Mouse (Mus musculus) forebrain, embryonic 13.5 days (tissue): Measurements from ENCODE around the gene Btbd11. TPM values are rescaled to one million over a fixed set of nuclear protein-coding genes. Genes with fewer than 3 reads are reported as not detected.
"Not testable (repeated sequence)": the region's sequence is repeated elsewhere in the genome, so short reads cannot be mapped to it uniquely, and the experiment has no call there.

ENCODE experiments used
- ATAC-seq: fragments of 200-750 bp; cut with Nextera tagmentation; 2 replicates; pipeline ENCODE4 v1.8.0; 2017
- H3K27ac ChIP-seq: fragments of 300-500 bp; sonication (generic); 2 replicates; pipeline ENCODE4 v1.5.1; 2015; ENCODE audit warnings: inconsistent platforms, mild to moderate bottlenecking, moderate library complexity
- H3K27me3 ChIP-seq: fragments of 300-500 bp; sonication (generic); 2 replicates; pipeline ENCODE4 v1.6.1; 2015; ENCODE audit warnings: mild to moderate bottlenecking, inconsistent platforms
- H3K36me3 ChIP-seq: fragments of 300-500 bp; sonication (generic); 2 replicates; pipeline ENCODE4 v1.6.1; 2015; ENCODE audit warnings: mild to moderate bottlenecking, inconsistent platforms; ENCODE audit not compliant: poor library complexity, severe bottlenecking
- H3K4me1 ChIP-seq: fragments of 300-500 bp; sonication (generic); 2 replicates; pipeline ENCODE4 v1.6.1; 2015; ENCODE audit warnings: inconsistent platforms
- H3K4me2 ChIP-seq: fragments of 300-500 bp; sonication (generic); 2 replicates; pipeline ENCODE4 v1.6.1; 2015; ENCODE audit warnings: inconsistent platforms, mild to moderate bottlenecking, moderate library complexity
- H3K4me3 ChIP-seq: fragments of 300-500 bp; sonication (generic); 2 replicates; pipeline ENCODE4 v1.5.1; 2015; ENCODE audit warnings: mild to moderate bottlenecking, inconsistent platforms
- H3K9ac ChIP-seq: fragments of 300-500 bp; sonication (generic); 2 replicates; pipeline ENCODE4 v1.6.1; 2015; ENCODE audit warnings: mild to moderate bottlenecking, inconsistent platforms
- H3K9me3 ChIP-seq: fragments of 300-500 bp; sonication (generic); replicated peaks from 2 replicates; pipeline ENCODE4 v1.6.1; 2016; ENCODE audit warnings: inconsistent platforms
- WGBS: fragments of 180-500 bp; shearing (Covaris S2); methylation state at CpG from one replicate; pipeline ENCODE4 v1.1.7; 2015; 5-methylcytosine and 5-hydroxymethylcytosine counted together
- polyA plus RNA-seq: library from polyadenylated mRNA; unstranded; fragments of >200 nt; fragmentation: Nextera tagmentation; extraction: Ambion mirVana; gene quantifications from 2 replicates; pipeline ENCODE4 v1.2.1, GENCODE M21; 2015

Gene Btbd11
- polyA plus RNA-seq, 1 experiment from 2014 or later: 4.5 TPM

DNA sequence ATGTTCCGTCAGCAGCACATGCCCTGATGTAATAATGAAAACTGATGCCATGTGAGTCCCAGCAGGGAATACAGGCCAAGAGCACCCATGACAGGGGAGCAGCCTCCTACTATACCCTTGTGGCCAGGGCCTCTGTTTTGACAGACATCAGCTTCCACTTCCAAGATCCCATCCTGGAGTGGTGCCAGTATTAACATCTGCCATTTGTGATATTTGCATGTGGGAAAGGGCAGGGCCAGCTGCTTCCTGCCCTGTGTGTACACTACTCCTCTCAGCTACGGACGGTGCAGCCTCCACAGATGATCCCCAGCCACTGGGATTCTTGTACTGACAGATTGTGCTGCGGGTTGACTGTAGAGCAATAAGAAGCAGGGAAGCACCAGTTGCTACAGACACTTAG, 269.3 kb downstream of the Btbd11 start:
- Histone ChIP-seq H3K4me3 (no peak overlapping the region), H3K4me2 (no peak overlapping the region), H3K36me3 (no peaks in the 10 kb centered on the region), H3K27me3 (no peaks in the 10 kb centered on the region), H3K27ac (no peak overlapping the region), H3K9ac (no peak overlapping the region), H3K4me1 (peaks cover 8% of the 10 kb centered on the region), H3K9me3 (no peaks in the 10 kb centered on the region)
- ATAC-seq: peak; percentile 43; the same call in 1 of the 2 replicates
- 54% methylated on average over 4 of the region's 4 CpGs for WGBS

- ATAC-seq: no peak
- peaks cover 8% of the 10 kb centered on the region for H3K4me1 ChIP-seq
- no peak overlapping the region for H3K27ac ChIP-seq
- 92% methylated on average over 10 of the region's 10 CpGs for WGBS
- no peak overlapping the region for H3K4me3 ChIP-seq
- no peak overlapping the region for H3K9ac ChIP-seq
- H3K4me2 ChIP-seq: no peak overlapping the region
- no peaks in the 10 kb centered on the region for H3K27me3 ChIP-seq
- H3K9me3 ChIP-seq: no peaks in the 10 kb centered on the region
- H3K36me3 ChIP-seq: no peaks in the 10 kb centered on the region
Measured at GRCm38 (mm10) chr10:85657886-85658285, 271.3 kb downstream of the Btbd11 start.

- H3K4me1 ChIP-seq: no peaks in the 10 kb centered on the region
- no peak overlapping the region for H3K9ac ChIP-seq
- 83% methylated on average over 8 of the region's 8 CpGs for WGBS
- no peaks in the 10 kb centered on the region for H3K36me3 ChIP-seq
- 0 out of 2 replicates have a peak overlapping the region, but pooled peaks have one; percentile 15 for H3K27ac ChIP-seq
- H3K4me2 ChIP-seq: no peak overlapping the region
- ATAC-seq: peak; percentile 70; the same call in 1 of the 2 replicates
- H3K27me3 ChIP-seq: no peaks in the 10 kb centered on the region
- no peak overlapping the region for H3K4me3 ChIP-seq
- 0 out of 2 replicates have a peak, but pooled peaks cover 3% of the 10 kb centered on the region for H3K9me3 ChIP-seq
Measured at GRCm38 (mm10) chr10:85673512-85673921, 286.9 kb downstream of the Btbd11 start.

DNA sequence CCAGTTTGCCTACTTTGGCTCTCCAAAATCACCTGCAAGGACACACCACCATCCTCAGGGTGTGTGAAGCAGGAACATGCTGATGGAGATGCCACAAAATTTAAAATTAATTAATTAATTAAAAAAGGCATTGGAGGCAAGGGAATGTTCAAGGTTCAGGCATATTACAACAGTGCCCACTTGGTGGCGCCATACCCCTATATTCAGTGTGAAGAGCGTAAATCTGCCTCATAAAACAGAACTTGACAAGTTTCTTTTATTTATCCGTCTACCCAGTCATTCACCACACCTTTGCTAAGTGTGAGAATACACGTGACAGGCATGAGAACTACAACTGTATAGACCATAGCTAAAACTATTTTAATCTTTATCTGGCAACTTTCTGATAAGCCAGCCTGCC, 292.0 kb downstream of the Btbd11 start:
- Histone ChIP-seq H3K9me3 (no peaks in the 10 kb centered on the region), H3K4me1 (no peaks in the 10 kb centered on the region), H3K9ac (no peak overlapping the region), H3K4me3 (no peak overlapping the region), H3K27me3 (no peaks in the 10 kb centered on the region), H3K36me3 (no peaks in the 10 kb centered on the region), H3K27ac (no peak overlapping the region), H3K4me2 (no peak overlapping the region)
- 27% methylated on average over 4 of the region's 4 CpGs for WGBS
- ATAC-seq: 0 out of 2 replicates have a peak, but pooled peaks have one; percentile 19

GRCm38 (mm10) chr10:85682446-85682845, 295.8 kb downstream of the Btbd11 start:
- ATAC-seq: no peak
- no peak overlapping the region for H3K4me3 ChIP-seq
- no peaks in the 10 kb centered on the region for H3K27me3 ChIP-seq
- H3K27ac ChIP-seq: no peak overlapping the region
- 91% methylated on average over 9 of the region's 9 CpGs for WGBS
- no peaks in the 10 kb centered on the region for H3K4me1 ChIP-seq
- no peak overlapping the region for H3K9ac ChIP-seq
- no peak overlapping the region for H3K4me2 ChIP-seq
- no peaks in the 10 kb centered on the region for H3K36me3 ChIP-seq
- H3K9me3 ChIP-seq: no peaks in the 10 kb centered on the region

GRCm38 (mm10) chr10:85694429-85694828, 307.8 kb downstream of the Btbd11 start:
- H3K4me2 ChIP-seq, H3K4me1 ChIP-seq, H3K9me3 ChIP-seq, H3K27ac ChIP-seq, H3K36me3 ChIP-seq, H3K4me3 ChIP-seq, H3K9ac ChIP-seq, ATAC-seq, H3K27me3 ChIP-seq: not testable (repeated sequence)
- 59% methylated on average over 2 of the region's 2 CpGs for WGBS

GRCm38 (mm10) chr10:85699721-85700120, 313.1 kb downstream of the Btbd11 start:
- Histone ChIP-seq H3K4me3 (no peak overlapping the region), H3K36me3 (no peaks in the 10 kb centered on the region), H3K4me2 (no peak overlapping the region), H3K9ac (no peak overlapping the region), H3K27me3 (no peaks in the 10 kb centered on the region), H3K4me1 (no peaks in the 10 kb centered on the region), H3K27ac (no peak overlapping the region), H3K9me3 (no peaks in the 10 kb centered on the region)
- no peak for ATAC-seq

GRCm38 (mm10) chr10:85709790-85710189, 323.2 kb downstream of the Btbd11 start:
- H3K9me3 ChIP-seq, H3K9ac ChIP-seq, H3K27me3 ChIP-seq, H3K4me2 ChIP-seq, ATAC-seq, H3K4me3 ChIP-seq, H3K36me3 ChIP-seq, H3K4me1 ChIP-seq, H3K27ac ChIP-seq: not testable (repeated sequence)
- whole genome bisulfite sequencing: 89% methylated on average over 4 of the region's 4 CpGs

Other genes with a start within 250 kb of the Btbd11 start
- gene Cry1, start 201.8 kb upstream of the Btbd11 start, polyA plus RNA-seq: 27.1 and 28.6 TPM in 2 replicates